Mouse (Mus musculus): Measurements from ENCODE around the gene Rab11fip2. TPM values are rescaled to one million over a fixed set of nuclear protein-coding genes. Genes with fewer than 3 reads are reported as not detected.

Rab11fip2 gene
- total and polyA plus RNA-seq, 2 experiments from 2014 or later: 2.3 to 8.3 TPM

DNA sequence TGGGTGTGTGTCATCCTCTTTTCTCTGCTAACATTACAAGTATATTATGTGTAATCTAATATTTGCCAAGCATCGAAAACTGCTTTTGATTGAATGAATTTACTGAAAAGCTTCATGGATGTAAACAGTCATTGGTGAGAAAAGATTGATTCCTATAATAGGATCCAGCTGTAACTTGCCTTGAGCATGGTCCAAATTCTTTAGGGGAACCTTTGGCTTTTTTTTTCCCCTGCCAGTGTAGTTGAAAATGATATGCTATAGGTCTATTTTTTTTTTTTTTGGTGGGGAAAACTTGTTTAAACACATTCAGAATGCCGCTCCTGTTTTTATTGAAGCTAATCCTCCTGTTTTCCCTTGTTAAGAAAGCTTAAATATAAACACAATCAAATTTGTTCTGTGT, 55.6 kb downstream of the Rab11fip2 start:
- no peak overlapping the region for H3K27ac ChIP-seq (ENCODE audit: low read depth)
- ATAC-seq (ENCODE audit: insufficient read depth, low read depth) (no peak), DNase-seq (ENCODE audit: low spot score) (no peak)
- no peak overlapping the region for H3K4me2 ChIP-seq (ENCODE audit: low read depth, low read length)
- no peaks in the 10 kb centered on the region for H3K36me3 ChIP-seq (replicated peaks; ENCODE audit: control insufficient read depth, insufficient read depth, low read length)
- H3K4me1 ChIP-seq (ENCODE audit: control insufficient read depth, insufficient read depth): no peaks in the 10 kb centered on the region
- H3K9ac ChIP-seq (replicated peaks; ENCODE audit: low read depth, low read length): no peak overlapping the region
- H3K4me3 ChIP-seq (ENCODE audit: low read depth, low read length): no peak overlapping the region
- H3K27me3 ChIP-seq (ENCODE audit: control insufficient read depth, insufficient read depth, low read length): no peaks in the 10 kb centered on the region
- WGBS: 78% methylated on average over 2 of the region's 2 CpGs
- H3K9me3 ChIP-seq (replicated peaks; ENCODE audit: control insufficient read depth, low read length): no peaks in the 10 kb centered on the region
- TF ChIP-seq EP300 (IDR thresholded peaks at IDR 0.05; ENCODE audit: low read depth) (no peak), CTCF (IDR thresholded peaks at IDR 0.05; ENCODE audit: low read depth) (no peak)

GRCm38 (mm10) chr19:59885301-59885700, 58.2 kb downstream of the Rab11fip2 start:
- TF ChIP-seq CTCF (IDR thresholded peaks at IDR 0.05; ENCODE audit: low read depth): no peak
- no peak for TF ChIP-seq EP300 (IDR thresholded peaks at IDR 0.05; ENCODE audit: low read depth)
- no peak for ATAC-seq (ENCODE audit: insufficient read depth, low read depth)
- H3K4me2 ChIP-seq (ENCODE audit: low read depth, low read length): no peak overlapping the region
- 63% methylated on average over 2 of the region's 2 CpGs for WGBS
- no peaks in the 10 kb centered on the region for H3K4me1 ChIP-seq (ENCODE audit: control insufficient read depth, insufficient read depth)
- H3K9ac ChIP-seq (replicated peaks; ENCODE audit: low read depth, low read length): no peak overlapping the region
- H3K9me3 ChIP-seq (replicated peaks; ENCODE audit: control insufficient read depth, low read length): no peaks in the 10 kb centered on the region
- no peaks in the 10 kb centered on the region for H3K27me3 ChIP-seq (ENCODE audit: control insufficient read depth, insufficient read depth, low read length)
- H3K36me3 ChIP-seq (replicated peaks; ENCODE audit: control insufficient read depth, insufficient read depth, low read length): no peaks in the 10 kb centered on the region
- no peak overlapping the region for H3K27ac ChIP-seq (ENCODE audit: low read depth)
- H3K4me3 ChIP-seq (ENCODE audit: low read depth, low read length): no peak overlapping the region
- DNase-seq (ENCODE audit: low spot score): no peak

- 82% methylated on average over 2 of the region's 2 CpGs for WGBS
- Histone ChIP-seq H3K4me1 (ENCODE audit: control insufficient read depth, insufficient read depth) (no peaks in the 10 kb centered on the region), H3K27ac (ENCODE audit: low read depth) (no peak overlapping the region), H3K27me3 (ENCODE audit: control insufficient read depth, insufficient read depth, low read length) (no peaks in the 10 kb centered on the region), H3K9me3 (replicated peaks; ENCODE audit: control insufficient read depth, low read length) (no peaks in the 10 kb centered on the region), H3K9ac (replicated peaks; ENCODE audit: low read depth, low read length) (no peak overlapping the region), H3K4me2 (ENCODE audit: low read depth, low read length) (no peak overlapping the region), H3K4me3 (ENCODE audit: low read depth, low read length) (no peak overlapping the region), H3K36me3 (replicated peaks; ENCODE audit: control insufficient read depth, insufficient read depth, low read length) (no peaks in the 10 kb centered on the region)
- no peak for ATAC-seq (ENCODE audit: insufficient read depth, low read depth)
- no peak for TF ChIP-seq CTCF (IDR thresholded peaks at IDR 0.05; ENCODE audit: low read depth)
- TF ChIP-seq EP300 (IDR thresholded peaks at IDR 0.05; ENCODE audit: low read depth): no peak
- no peak for DNase-seq (ENCODE audit: low spot score)
Observed at GRCm38 (mm10) chr19:59877238-59877637, 66.2 kb downstream of the Rab11fip2 start.

- TF ChIP-seq CTCF (IDR thresholded peaks at IDR 0.05; ENCODE audit: low read depth): no peak
- Histone ChIP-seq H3K4me1 (ENCODE audit: control insufficient read depth, insufficient read depth) (no peaks in the 10 kb centered on the region), H3K27me3 (ENCODE audit: control insufficient read depth, insufficient read depth, low read length) (no peaks in the 10 kb centered on the region), H3K9ac (replicated peaks; ENCODE audit: low read depth, low read length) (no peak overlapping the region), H3K27ac (ENCODE audit: low read depth) (no peak overlapping the region), H3K4me3 (ENCODE audit: low read depth, low read length) (no peak overlapping the region), H3K9me3 (replicated peaks; ENCODE audit: control insufficient read depth, low read length) (no peaks in the 10 kb centered on the region), H3K36me3 (replicated peaks; ENCODE audit: control insufficient read depth, insufficient read depth, low read length) (no peaks in the 10 kb centered on the region), H3K4me2 (ENCODE audit: low read depth, low read length) (no peak overlapping the region)
- 90% methylated on average over 9 of the region's 9 CpGs for WGBS
- ATAC-seq (ENCODE audit: insufficient read depth, low read depth) (no peak), DNase-seq (ENCODE audit: low spot score) (no peak)
Observed at GRCm38 (mm10) chr19:59866666-59867065, 76.8 kb downstream of the Rab11fip2 start.

GRCm38 (mm10) chr19:59862423-59862822, 81.0 kb downstream of the Rab11fip2 start:
- no peaks in the 10 kb centered on the region for H3K4me1 ChIP-seq (ENCODE audit: control insufficient read depth, insufficient read depth)
- H3K9me3 ChIP-seq (replicated peaks; ENCODE audit: control insufficient read depth, low read length): no peaks in the 10 kb centered on the region
- DNase-seq (ENCODE audit: low spot score) (no peak), ATAC-seq (ENCODE audit: insufficient read depth, low read depth) (no peak)
- no peak overlapping the region for H3K27ac ChIP-seq (ENCODE audit: low read depth)
- no peaks in the 10 kb centered on the region for H3K36me3 ChIP-seq (replicated peaks; ENCODE audit: control insufficient read depth, insufficient read depth, low read length)
- no peak overlapping the region for H3K9ac ChIP-seq (replicated peaks; ENCODE audit: low read depth, low read length)
- no peak overlapping the region for H3K4me2 ChIP-seq (ENCODE audit: low read depth, low read length)
- no peak overlapping the region for H3K4me3 ChIP-seq (ENCODE audit: low read depth, low read length)
- no peaks in the 10 kb centered on the region for H3K27me3 ChIP-seq (ENCODE audit: control insufficient read depth, insufficient read depth, low read length)
- TF ChIP-seq EP300 (IDR thresholded peaks at IDR 0.05; ENCODE audit: low read depth): no peak
- no peak for TF ChIP-seq CTCF (IDR thresholded peaks at IDR 0.05; ENCODE audit: low read depth)

GRCm38 (mm10) chr19:59860799-59861198, 82.7 kb downstream of the Rab11fip2 start:
- WGBS: 74% methylated on average over 3 of the region's 3 CpGs

More at GRCm38 (mm10) chr19:59860799-59861198, 82.7 kb downstream of the Rab11fip2 start:
- TF ChIP-seq CTCF (IDR thresholded peaks at IDR 0.05; ENCODE audit: low read depth) (no peak), EP300 (IDR thresholded peaks at IDR 0.05; ENCODE audit: low read depth) (no peak)
- H3K4me1 ChIP-seq (ENCODE audit: control insufficient read depth, insufficient read depth): no peaks in the 10 kb centered on the region
- no peak overlapping the region for H3K27ac ChIP-seq (ENCODE audit: low read depth)
- H3K36me3 ChIP-seq (replicated peaks; ENCODE audit: control insufficient read depth, insufficient read depth, low read length): no peaks in the 10 kb centered on the region
- no peaks in the 10 kb centered on the region for H3K27me3 ChIP-seq (ENCODE audit: control insufficient read depth, insufficient read depth, low read length)
- ATAC-seq (ENCODE audit: insufficient read depth, low read depth): no peak
- no peak overlapping the region for H3K4me3 ChIP-seq (ENCODE audit: low read depth, low read length)
- H3K9me3 ChIP-seq (replicated peaks; ENCODE audit: control insufficient read depth, low read length): no peaks in the 10 kb centered on the region
- DNase-seq (ENCODE audit: low spot score): no peak
- no peak overlapping the region for H3K9ac ChIP-seq (replicated peaks; ENCODE audit: low read depth, low read length)
- H3K4me2 ChIP-seq (ENCODE audit: low read depth, low read length): no peak overlapping the region
